In genomic region chr13:55512379-55513031, GRCm38 (mm10) we compare ENCODE assay signal across 8 mouse cellular contexts. TPM values are rescaled to one million over a fixed set of nuclear protein-coding genes. Genes with fewer than 3 reads are reported as not detected.
DNase-seq lines count a peak whose midpoint lies in the region; ATAC-seq lines count a peak whose summit lies in the region.

No protein-coding gene starts in this region.

- intact Hi-C loops in heart, postnatal 36 days (cut with DNase I) = loop anchor here (2.0 kb wide), 1 partner anchor 40 kb away; no protein-coding TSS in a partner anchor

- H3K9me3 ChIP-seq in forebrain, embryonic 12.5 days = no peaks in the 10 kb centered on the region
- H3K9me3 ChIP-seq in limb, embryonic 13.5 days = no peaks in the 10 kb centered on the region
- H3K9me3 ChIP-seq in midbrain, embryonic 16.5 days (replicated peaks; ENCODE audit: control insufficient read depth, low read length, poor library complexity, severe bottlenecking) = no peaks in the 10 kb centered on the region

- H3K27ac ChIP-seq in forebrain, embryonic 12.5 days = peak overlapping the region; percentile 65
- H3K27ac ChIP-seq in limb, embryonic 13.5 days = peak overlapping the region; percentile 88
- peak overlapping the region; percentile 84 for H3K27ac ChIP-seq in midbrain, embryonic 16.5 days (ENCODE audit: low read length)

- H3K27me3 ChIP-seq in forebrain, embryonic 12.5 days = peaks cover 10% of the 10 kb centered on the region; the same call in 1 of the 2 replicates
- H3K27me3 ChIP-seq in limb, embryonic 13.5 days = no peaks in the 10 kb centered on the region
- no peaks in the 10 kb centered on the region for H3K27me3 ChIP-seq in midbrain, embryonic 16.5 days (ENCODE audit: control insufficient read depth, insufficient read depth, low read depth, low read length)

- H3K4me2 ChIP-seq in forebrain, embryonic 12.5 days = peak overlapping the region; percentile 92
- H3K4me2 ChIP-seq in limb, embryonic 13.5 days (replicated peaks) = peak overlapping the region; percentile 93
- H3K4me2 ChIP-seq in midbrain, embryonic 16.5 days (ENCODE audit: low read length) = peak overlapping the region; percentile 90

- H3K4me1 ChIP-seq in forebrain, embryonic 12.5 days = peaks cover 34% of the 10 kb centered on the region
- H3K4me1 ChIP-seq in limb, embryonic 13.5 days = peaks cover 28% of the 10 kb centered on the region
- peaks cover 27% of the 10 kb centered on the region for H3K4me1 ChIP-seq in midbrain, embryonic 16.5 days (ENCODE audit: control insufficient read depth, insufficient read depth, low read length)

- peak overlapping the region; percentile 84 for H3K4me3 ChIP-seq in forebrain, embryonic 12.5 days (replicated peaks)
- H3K4me3 ChIP-seq in limb, embryonic 13.5 days = peak overlapping the region; percentile 92
- peak overlapping the region; percentile 86 for H3K4me3 ChIP-seq in midbrain, embryonic 16.5 days (ENCODE audit: low read depth, low read length)

- peak overlapping the region; percentile 90 for H3K9ac ChIP-seq in forebrain, embryonic 12.5 days
- H3K9ac ChIP-seq in limb, embryonic 13.5 days = peak overlapping the region; percentile 89
- H3K9ac ChIP-seq in midbrain, embryonic 16.5 days (ENCODE audit: low read depth, low read length) = peak overlapping the region; percentile 90

- WGBS in forebrain, embryonic 12.5 days = 2% methylated on average over 25 of the region's 25 CpGs
- 1% methylated on average over 25 of the region's 25 CpGs for WGBS in limb, embryonic 13.5 days
- under 1% methylated on average over 22 of the region's 25 CpGs for WGBS in midbrain, embryonic 16.5 days

- peak; percentile 61 for DNase-seq in adrenal gland, adult 2 months
- no peak for DNase-seq in adrenal gland, adult 8-10 months
- peak; percentile 56 for DNase-seq in brain, adult 2 months (ENCODE audit: low read depth, low spot score)
- peak; percentile 53 to 68 for DNase-seq in heart, postnatal 36 days
- no peak for DNase-seq in layer of hippocampus, adult 11-12 months (ENCODE audit: low spot score)

- H3K36me3 ChIP-seq in forebrain, embryonic 12.5 days (replicated peaks) = peaks cover 27% of the 10 kb centered on the region
- H3K36me3 ChIP-seq in limb, embryonic 13.5 days = peaks cover 27% of the 10 kb centered on the region
- H3K36me3 ChIP-seq in midbrain, embryonic 16.5 days (ENCODE audit: control insufficient read depth, insufficient read depth, low read length) = peaks cover 16% of the 10 kb centered on the region

- ATAC-seq in forebrain, embryonic 12.5 days (ENCODE audit: low FRiP score) = peak; percentile 60
- peak; percentile 54 for ATAC-seq in limb, embryonic 13.5 days (ENCODE audit: low FRiP score, low read depth)
- ATAC-seq in midbrain, embryonic 16.5 days = peak; percentile 68

RNA-seq across cellular contexts. Expression of gene Pdlim7, which starts 1.0 kb away (rescaled TPM):
- 10 to 100 TPM; 15.2 to 19.5 TPM for total RNA-seq in adrenal gland, adult 2 months (2021)
- polyA plus RNA-seq in adrenal gland, adult 2 months (2012; rRNA removed) = 45.2 and 52.4 TPM in 2 replicates
- 10 to 100 TPM; 10.9 to 23.8 (median 18.3) TPM for total RNA-seq in adrenal gland, adult 8-10 months (2022)
- 139 and 147 TPM in 2 replicates for polyA plus RNA-seq in forebrain, embryonic 12.5 days (2016; fragmentation: Nextera tagmentation; extraction: Ambion mirVana)
- 10 to 100 TPM; 49.3 to 49.9 TPM for total RNA-seq in heart, postnatal 36 days (2021)
- polyA plus RNA-seq in limb, embryonic 13.5 days (2015; fragmentation: Nextera tagmentation; extraction: Ambion mirVana) = 175 and 181 TPM in 2 replicates
- 156 and 158 TPM in 2 replicates for polyA plus RNA-seq in midbrain, embryonic 16.5 days (2015; fragmentation: Nextera tagmentation; extraction: Ambion mirVana)

RNA-seq across cellular contexts. Expression of gene Dok3, which starts 16.6 kb away (rescaled TPM):
- total RNA-seq in adrenal gland, adult 2 months (2021) = 1 to 10 TPM; 3.8 to 4.9 TPM
- polyA plus RNA-seq in adrenal gland, adult 2 months (2012; rRNA removed) = 11.8 and 13.9 TPM in 2 replicates
- 1 to 10 TPM; 4.0 to 7.2 (median 4.7) TPM for total RNA-seq in adrenal gland, adult 8-10 months (2022)
- polyA plus RNA-seq in forebrain, embryonic 12.5 days (2016; fragmentation: Nextera tagmentation; extraction: Ambion mirVana) = 3.3 and 3.7 TPM in 2 replicates
- total RNA-seq in heart, postnatal 36 days (2021) = 1 to 10 TPM; 2.2 to 2.7 TPM
- 2.3 and 2.9 TPM in 2 replicates for polyA plus RNA-seq in limb, embryonic 13.5 days (2015; fragmentation: Nextera tagmentation; extraction: Ambion mirVana)
- 5.1 and 5.6 TPM in 2 replicates for polyA plus RNA-seq in midbrain, embryonic 16.5 days (2015; fragmentation: Nextera tagmentation; extraction: Ambion mirVana)

RNA-seq across cellular contexts. Expression of gene Ddx41, which starts 24.0 kb away (rescaled TPM):
- 10 to 100 TPM; 44.6 to 53.4 TPM for total RNA-seq in adrenal gland, adult 2 months (2021)
- polyA plus RNA-seq in adrenal gland, adult 2 months (2012; rRNA removed) = 56.6 and 57.3 TPM in 2 replicates
- 10 to 100 TPM; 47.0 to 58.7 (median 52.7) TPM for total RNA-seq in adrenal gland, adult 8-10 months (2022)
- polyA plus RNA-seq in forebrain, embryonic 12.5 days (2016; fragmentation: Nextera tagmentation; extraction: Ambion mirVana) = 69.9 and 73.3 TPM in 2 replicates
- total RNA-seq in heart, postnatal 36 days (2021) = 10 to 100 TPM; 14.4 to 14.7 TPM
- polyA plus RNA-seq in limb, embryonic 13.5 days (2015; fragmentation: Nextera tagmentation; extraction: Ambion mirVana) = 71.4 and 73.4 TPM in 2 replicates
- 57.0 and 58.1 TPM in 2 replicates for polyA plus RNA-seq in midbrain, embryonic 16.5 days (2015; fragmentation: Nextera tagmentation; extraction: Ambion mirVana)

RNA-seq across cellular contexts. Expression of gene Dbn1, which starts 24.6 kb away (rescaled TPM):
- total RNA-seq in adrenal gland, adult 2 months (2021) = 10 to 100 TPM; 12.6 to 25.9 TPM
- 41.5 and 44.1 TPM in 2 replicates for polyA plus RNA-seq in adrenal gland, adult 2 months (2012; rRNA removed)
- total RNA-seq in adrenal gland, adult 8-10 months (2022) = 10 to 100 TPM; 13.6 to 33.8 (median 24.0) TPM
- polyA plus RNA-seq in forebrain, embryonic 12.5 days (2016; fragmentation: Nextera tagmentation; extraction: Ambion mirVana) = 591 and 654 TPM in 2 replicates
- 1 to 10 TPM; 9.4 to 9.6 TPM for total RNA-seq in heart, postnatal 36 days (2021)
- 297 and 304 TPM in 2 replicates for polyA plus RNA-seq in limb, embryonic 13.5 days (2015; fragmentation: Nextera tagmentation; extraction: Ambion mirVana)
- polyA plus RNA-seq in midbrain, embryonic 16.5 days (2015; fragmentation: Nextera tagmentation; extraction: Ambion mirVana) = 617 and 675 TPM in 2 replicates

RNA-seq across cellular contexts. Expression of gene Prr7, which starts 48.4 kb away (rescaled TPM):
- total RNA-seq in adrenal gland, adult 2 months (2021) = 1 to 10 TPM; 1.5 to 4.1 TPM
- 59.0 and 66.3 TPM in 2 replicates for polyA plus RNA-seq in adrenal gland, adult 2 months (2012; rRNA removed)
- total RNA-seq in adrenal gland, adult 8-10 months (2022) = 1 to 10 TPM; 2.3 to 4.3 (median 3.7) TPM
- polyA plus RNA-seq in forebrain, embryonic 12.5 days (2016; fragmentation: Nextera tagmentation; extraction: Ambion mirVana) = 1.7 and 2.7 TPM in 2 replicates
- under 1 TPM; 0.58 to 0.70 TPM for total RNA-seq in heart, postnatal 36 days (2021)
- 0.79 and 0.87 TPM in 2 replicates for polyA plus RNA-seq in limb, embryonic 13.5 days (2015; fragmentation: Nextera tagmentation; extraction: Ambion mirVana)
- 5.0 and 5.6 TPM in 2 replicates for polyA plus RNA-seq in midbrain, embryonic 16.5 days (2015; fragmentation: Nextera tagmentation; extraction: Ambion mirVana)

Comparison
In these comparisons a context has a peak if more than half of its experiments do, and no peak if none do; other contexts are left out.
1. DNase-seq: peak in adrenal gland, adult 2 months (single experiment), brain, adult 2 months (single experiment) and heart, postnatal 36 days (2 of 2); none in adrenal gland, adult 8-10 months (single experiment) and layer of hippocampus, adult 11-12 months (single experiment).
2. Peak in every context shown above with its lines, with median percentiles within 50 percentile points of each other: ATAC-seq, H3K27ac ChIP-seq, H3K4me2 ChIP-seq, H3K4me3 ChIP-seq and H3K9ac ChIP-seq.